Mouse (Mus musculus) embryo, embryonic 10 days (tissue): ENCODE data around the gene Foxn1.

ENCODE experiments used
- DNase-seq: peaks from one replicate; pipeline ENCODE4 v3.0.0-alpha.2; 2015; ENCODE audit warnings: low spot score

Gene Foxn1

DNA sequence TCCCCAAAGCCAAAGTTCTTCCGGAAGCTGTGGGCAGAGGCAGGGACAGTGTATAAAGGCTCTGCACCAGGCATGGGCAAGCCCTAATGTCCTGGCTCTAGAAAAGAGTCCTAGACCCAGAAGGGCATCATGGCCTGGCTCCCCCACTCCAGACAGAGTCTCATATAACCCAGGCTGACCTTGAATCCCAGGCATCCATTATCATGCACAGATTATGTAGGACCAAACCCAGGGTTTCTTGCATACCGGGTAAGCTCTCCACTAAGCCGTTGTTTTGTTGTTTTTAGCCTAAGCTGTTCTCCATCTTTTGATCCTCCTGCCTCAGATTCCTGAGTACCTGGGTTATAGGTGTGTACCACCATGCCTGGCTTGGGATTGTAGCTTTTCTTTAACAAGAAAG, 14.6 kb upstream of the Foxn1 start:
- no peak for DNase-seq

GRCm38 (mm10) chr11:78399680-78400079, 13.3 kb upstream of the Foxn1 start:
- peak; percentile 81 for DNase-seq

DNA sequence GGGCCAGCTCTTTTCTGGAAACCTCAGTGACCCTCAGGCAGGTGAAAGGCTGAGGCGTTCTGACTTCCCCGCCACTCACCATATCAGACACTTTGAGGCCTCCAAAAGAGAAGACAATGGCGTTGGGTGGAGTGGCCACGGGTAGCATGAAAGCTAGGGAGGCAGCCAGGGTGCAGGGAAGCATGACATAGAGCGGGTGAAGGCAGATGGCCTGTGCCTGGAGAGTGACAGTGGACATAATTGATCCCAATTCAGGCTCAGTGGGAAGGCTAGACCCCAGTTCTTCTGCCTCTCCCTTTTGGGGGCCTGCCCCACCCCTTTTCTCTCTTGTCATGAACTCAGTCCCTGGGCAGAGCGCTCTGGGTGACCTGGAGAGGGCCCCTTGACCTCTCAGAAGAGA, 11.9 kb upstream of the Foxn1 start:
- no peak for DNase-seq

DNA sequence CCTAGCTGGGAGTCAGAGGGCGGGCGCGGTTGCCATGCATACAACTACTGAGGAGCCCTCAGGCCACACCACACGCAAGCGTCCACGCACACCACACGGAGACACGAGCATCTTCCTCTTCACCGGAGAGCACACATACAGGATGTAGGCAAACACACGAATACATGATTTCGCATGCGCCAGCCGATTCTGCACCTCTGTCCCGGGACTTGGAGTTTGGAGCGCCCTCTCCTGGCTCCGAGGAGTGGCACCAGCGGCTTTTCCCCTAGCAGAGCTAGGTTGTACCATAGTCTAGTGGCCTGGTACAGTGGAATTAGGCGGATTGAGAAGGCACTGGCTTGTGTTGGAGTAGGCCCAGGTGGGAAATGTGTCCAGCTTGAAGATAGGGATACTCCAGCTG, 11.0 kb upstream of the Foxn1 start:
- DNase-seq: peak; percentile 89

- DNase-seq: peak; percentile 18
Measured at GRCm38 (mm10) chr11:78396950-78397349, 10.6 kb upstream of the Foxn1 start.

DNA sequence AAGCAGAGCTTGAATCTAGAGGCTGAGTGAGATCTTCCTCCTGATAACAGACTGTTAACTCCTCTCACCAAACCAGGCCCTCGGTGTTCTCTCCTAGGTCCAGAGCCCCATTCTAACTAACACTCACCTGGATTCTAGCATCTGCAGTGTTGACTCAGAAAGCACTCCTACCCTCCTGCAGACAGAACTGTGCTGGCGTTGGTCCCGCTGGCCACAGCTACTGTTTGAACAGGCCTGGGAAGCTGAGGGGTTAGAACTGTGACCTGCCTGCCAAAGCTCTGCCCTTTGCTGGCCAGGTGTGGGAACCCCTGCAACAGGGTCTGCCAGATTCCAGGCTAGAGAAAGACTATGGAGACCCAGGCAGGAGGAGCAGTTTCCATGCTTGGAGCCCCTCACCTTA, 6.4 kb upstream of the Foxn1 start:
- no peak for DNase-seq

- no peak for DNase-seq
Measured at GRCm38 (mm10) chr11:78385776-78386175, 582 bp downstream of the Foxn1 start.

DNA sequence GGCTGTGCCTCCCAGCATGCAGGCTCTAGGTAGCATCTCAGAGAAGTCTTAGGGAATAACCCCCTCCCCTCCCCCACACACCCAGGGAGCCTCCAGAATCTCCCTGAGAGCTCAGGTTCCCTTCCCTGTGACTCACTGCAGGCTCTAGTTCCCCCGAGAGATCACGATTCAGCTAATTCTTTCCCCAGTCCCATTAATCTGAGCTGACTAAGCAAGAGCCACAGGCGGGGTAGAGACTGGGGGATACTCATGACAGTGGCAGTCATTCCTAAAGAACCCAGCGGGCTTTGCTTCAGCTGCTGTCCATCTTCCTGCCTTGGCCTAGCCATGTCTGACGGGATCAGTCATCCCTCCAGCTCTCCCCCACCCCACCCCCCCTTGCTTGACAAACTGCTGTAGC, 3.7 kb downstream of the Foxn1 start:
- no peak for DNase-seq

GRCm38 (mm10) chr11:78382286-78382685, 4.1 kb downstream of the Foxn1 start:
- DNase-seq: no peak

DNA sequence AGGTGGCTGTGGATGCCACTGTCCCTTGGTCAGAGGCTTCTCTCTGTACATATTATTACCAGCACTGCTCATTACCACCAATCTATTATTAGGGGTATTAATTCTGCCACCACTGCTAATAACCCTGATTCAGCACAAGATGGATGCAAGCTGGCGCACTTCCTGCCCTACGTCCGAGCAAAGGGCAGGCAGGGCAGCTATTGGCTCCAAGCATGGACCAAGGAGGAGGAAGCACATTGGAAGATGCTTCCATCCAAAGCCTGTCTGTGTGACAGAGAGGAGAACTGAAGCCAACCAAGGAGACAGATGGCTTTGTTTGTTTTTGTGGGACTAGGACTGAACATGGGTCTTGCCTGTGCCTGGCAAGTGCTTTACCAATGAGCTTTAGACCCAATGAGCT, 5.4 kb downstream of the Foxn1 start:
- DNase-seq: no peak

GRCm38 (mm10) chr11:78380351-78380750, 6.0 kb downstream of the Foxn1 start:
- DNase-seq: no peak

DNA sequence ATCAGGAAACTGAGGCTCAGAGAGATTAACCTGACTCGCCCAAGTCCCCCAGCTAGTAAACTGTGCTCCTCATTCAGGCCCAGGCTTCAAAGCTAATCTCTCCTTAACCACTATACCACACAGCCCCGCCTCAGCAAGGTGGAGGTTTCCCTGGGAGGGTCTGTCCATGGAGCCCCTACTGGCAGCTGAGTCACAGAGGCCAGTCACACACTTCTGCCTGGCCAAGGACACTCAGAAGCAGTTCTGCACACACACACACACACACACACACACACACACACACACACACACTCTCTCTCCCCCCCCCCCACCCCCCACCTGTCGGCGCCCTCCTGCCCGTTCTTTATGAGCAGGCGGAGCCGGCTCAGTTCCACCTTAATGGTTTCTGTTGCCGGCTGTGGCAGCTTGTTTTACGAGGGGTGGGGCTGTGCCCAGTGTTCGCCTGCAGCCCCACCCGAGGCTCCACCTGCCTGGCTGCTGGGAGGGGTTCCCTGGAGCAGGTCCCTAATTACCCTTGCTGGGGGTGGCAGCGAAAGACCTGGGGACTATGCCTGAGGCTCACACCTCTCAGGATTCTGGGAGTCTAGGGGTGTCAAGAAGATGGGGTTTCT, 8.7 kb downstream of the Foxn1 start:
- DNase-seq: no peak

DNA sequence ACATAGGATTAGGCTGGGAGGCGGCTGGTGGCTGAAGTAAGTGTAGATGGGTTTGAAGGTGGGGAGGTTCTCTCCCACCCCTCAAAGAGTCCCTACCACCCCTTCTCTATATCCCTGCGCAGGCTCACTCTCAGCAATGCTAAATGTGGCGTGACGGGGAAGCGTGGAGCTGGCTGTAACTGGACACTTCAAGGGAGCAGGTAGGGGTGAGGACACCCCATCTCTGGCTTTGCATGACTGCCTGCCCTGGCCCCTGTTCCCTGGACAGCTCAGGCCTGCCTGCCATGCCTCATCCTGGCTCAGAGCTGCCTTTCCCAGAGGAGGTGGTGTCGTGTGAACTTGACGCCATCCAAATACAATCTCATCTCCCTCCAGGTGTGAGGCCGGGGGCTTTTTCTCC, 12.2 kb downstream of the Foxn1 start:
- DNase-seq: peak; percentile 41

- DNase-seq: no peak
Measured at GRCm38 (mm10) chr11:78372610-78373009, 13.7 kb downstream of the Foxn1 start.

GRCm38 (mm10) chr11:78372166-78372565, 14.2 kb downstream of the Foxn1 start:
- no peak for DNase-seq

GRCm38 (mm10) chr11:78371711-78372110, 14.6 kb downstream of the Foxn1 start:
- DNase-seq: no peak

- no peak for DNase-seq
Measured at GRCm38 (mm10) chr11:78370389-78370788, 16.0 kb downstream of the Foxn1 start.

DNA sequence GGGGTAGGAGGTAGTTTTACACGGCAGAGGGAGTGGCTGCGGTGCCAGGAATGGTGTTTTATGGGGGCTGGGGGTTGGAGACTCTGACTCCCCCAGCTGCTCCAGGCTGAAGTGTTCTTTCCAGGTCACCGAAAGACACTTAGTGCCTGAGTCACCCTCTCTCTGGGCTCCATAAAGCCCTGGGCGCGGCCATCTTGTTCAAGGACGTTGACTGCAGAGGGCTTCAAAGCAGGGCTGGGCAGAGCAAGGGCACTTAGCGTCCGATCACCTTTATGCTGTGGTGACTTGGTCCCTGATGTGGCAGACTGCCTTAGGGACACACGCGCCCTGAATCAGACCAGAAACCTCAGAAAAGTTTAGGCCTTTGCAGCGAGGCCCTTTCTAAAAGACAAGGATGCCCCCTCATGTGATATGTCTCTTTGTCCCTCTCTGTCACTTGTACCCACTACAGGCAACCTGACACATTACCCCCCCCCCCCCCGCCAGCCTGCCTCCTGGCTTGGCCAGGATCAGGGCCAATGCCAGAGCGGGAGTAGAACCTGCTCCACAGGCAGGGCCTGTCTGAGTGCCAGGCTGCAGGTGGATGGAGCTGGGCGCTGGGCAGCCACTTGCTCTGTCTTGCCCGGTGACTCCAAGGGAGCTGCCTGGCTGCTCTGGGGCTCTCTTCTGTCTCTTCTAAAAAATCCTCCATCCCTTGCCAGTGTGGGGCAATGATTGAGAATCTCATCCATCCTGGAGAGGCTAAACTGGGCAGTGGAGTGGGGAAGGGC, 18.7 kb downstream of the Foxn1 start:
- no peak for DNase-seq

DNA sequence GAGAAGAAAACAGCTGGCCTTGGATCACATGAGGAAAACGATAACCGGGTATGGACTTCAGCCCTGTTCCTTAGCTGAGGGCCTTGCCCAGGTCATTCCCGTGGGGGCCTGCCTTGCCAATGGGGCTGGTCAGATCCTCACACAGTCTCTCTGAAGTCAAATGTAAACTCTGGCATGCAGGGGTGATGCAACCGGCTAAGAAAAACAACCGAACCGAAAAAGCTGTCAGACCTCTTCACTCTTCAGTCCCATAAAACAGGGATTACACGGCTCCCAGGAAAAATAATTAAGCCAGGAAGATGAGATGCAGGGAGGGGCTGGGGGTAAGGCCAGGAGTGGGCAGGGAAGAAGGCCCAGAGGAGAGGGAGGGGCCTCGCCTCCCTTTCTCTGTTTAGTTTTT, 22.3 kb downstream of the Foxn1 start:
- no peak for DNase-seq

DNA sequence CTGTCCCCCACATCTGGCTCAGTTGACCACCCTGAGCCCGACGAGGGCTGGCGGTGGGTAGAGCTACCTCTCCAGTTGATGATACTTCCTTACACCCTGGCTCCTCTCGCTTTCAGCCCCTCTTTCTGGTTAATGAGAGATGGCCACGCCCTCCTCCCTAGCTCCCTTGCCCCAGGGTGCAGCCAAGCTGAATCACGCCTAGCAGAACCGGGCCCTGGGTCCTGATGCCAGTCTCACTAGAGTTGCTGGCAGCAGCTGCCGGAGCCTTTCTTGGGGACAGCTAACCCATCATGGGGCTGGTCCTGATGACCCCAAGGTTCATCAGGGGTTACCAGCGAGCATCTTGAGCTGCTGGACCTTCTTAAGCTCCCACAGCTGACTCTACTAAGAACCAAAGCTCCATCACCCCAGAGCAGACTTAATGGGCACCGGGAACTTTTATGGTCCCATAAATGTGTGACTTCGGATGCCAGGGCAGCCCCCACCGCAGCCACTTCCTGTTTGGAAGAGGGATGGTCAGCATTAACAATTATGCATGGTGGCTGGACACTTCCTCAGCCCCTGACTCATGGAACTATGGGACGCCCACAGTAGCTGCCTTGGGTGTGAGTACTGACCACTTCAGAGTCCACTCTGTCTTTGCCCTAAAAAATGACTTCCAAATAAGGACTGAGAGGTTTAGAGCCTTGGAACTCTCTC, 22.9 kb downstream of the Foxn1 start:
- no peak for DNase-seq

DNA sequence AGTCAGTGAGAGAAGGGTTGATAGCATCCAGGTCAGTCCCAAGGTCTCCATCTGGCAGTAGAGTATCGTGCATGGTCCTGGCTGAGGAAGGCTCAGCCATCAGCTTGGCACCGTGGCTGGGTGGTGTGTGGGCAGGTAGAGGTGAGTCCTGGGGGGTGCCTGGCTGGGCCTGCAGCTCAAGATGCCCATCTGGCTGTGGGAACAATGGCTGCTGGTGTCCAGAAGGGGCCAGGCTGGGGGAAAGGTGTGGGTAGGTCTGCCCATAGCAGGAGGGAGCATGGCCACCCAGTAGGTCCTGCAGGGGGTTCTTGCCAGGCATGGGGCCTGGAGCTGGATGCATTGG, 25.6 kb downstream of the Foxn1 start:
- DNase-seq: no peak

- DNase-seq: peak; percentile 91
Measured at GRCm38 (mm10) chr11:78360125-78360788, 26.1 kb downstream of the Foxn1 start.
